Mouse (Mus musculus) liver, embryonic 16.5 days (tissue): ENCODE results near the gene F930015N05Rik. TPM values are rescaled to one million over a fixed set of nuclear protein-coding genes. Genes with fewer than 3 reads are reported as not detected.

Experiments used
- ATAC-seq: fragments of 200-750 bp; cut with Nextera tagmentation; 2 replicates; pipeline ENCODE4 v1.8.0; 2017; ENCODE audit warnings: low read depth, mild to moderate bottlenecking, moderate number of reproducible peaks, moderate library complexity
- H3K27ac ChIP-seq: fragments of 300-500 bp; sonication (generic); 2 replicates; pipeline ENCODE4 v1.5.1; 2014; ENCODE audit warnings: mild to moderate bottlenecking, low read length
- H3K27me3 ChIP-seq: fragments of 300-500 bp; sonication (generic); 2 replicates; pipeline ENCODE4 v1.6.1; 2014; ENCODE audit warnings: low read depth, low read length, mixed read lengths; ENCODE audit not compliant: control insufficient read depth, insufficient read depth
- H3K36me3 ChIP-seq: fragments of 300-500 bp; sonication (generic); 2 replicates; pipeline ENCODE4 v1.6.1; 2014; ENCODE audit warnings: mild to moderate bottlenecking; ENCODE audit not compliant: control insufficient read depth, insufficient read depth
- H3K4me1 ChIP-seq: fragments of 300-500 bp; sonication (generic); 2 replicates; pipeline ENCODE4 v1.6.1; 2014; ENCODE audit warnings: low read depth, low read length, mixed read lengths; ENCODE audit not compliant: control insufficient read depth
- H3K4me2 ChIP-seq: fragments of 300-500 bp; sonication (generic); 2 replicates; pipeline ENCODE4 v1.6.1; 2014; ENCODE audit warnings: low read depth, low read length, mixed read lengths
- H3K4me3 ChIP-seq: fragments of 300-500 bp; sonication (generic); 2 replicates; pipeline ENCODE4 v1.5.1; 2014; ENCODE audit warnings: low read depth, mild to moderate bottlenecking, low read length
- H3K9ac ChIP-seq: fragments of 300-500 bp; sonication (generic); 2 replicates; pipeline ENCODE4 v1.6.1; 2014; ENCODE audit warnings: low read depth, low read length
- H3K9me3 ChIP-seq: fragments of 300-500 bp; sonication (generic); replicated peaks from 2 replicates; pipeline ENCODE4 v1.6.1; 2016; ENCODE audit warnings: low read length; ENCODE audit not compliant: control insufficient read depth
- WGBS: fragments of 180-500 bp; shearing (Covaris S2); extraction: QIAGEN DNeasy Blood & Tissue Kit; methylation state at CpG from one replicate; pipeline ENCODE4 v1.1.7; 2014; ENCODE audit not compliant: insufficient replicate concordance; 5-methylcytosine and 5-hydroxymethylcytosine counted together
- polyA plus RNA-seq: library from polyadenylated mRNA; unstranded; fragments of >200 nt; fragmentation: Nextera tagmentation; extraction: Ambion mirVana; gene quantifications from 2 replicates; pipeline ENCODE4 v1.2.1, GENCODE M21; 2015

Gene F930015N05Rik
- polyA plus RNA-seq, 1 experiment from 2014 or later = 0.15 TPM

DNA sequence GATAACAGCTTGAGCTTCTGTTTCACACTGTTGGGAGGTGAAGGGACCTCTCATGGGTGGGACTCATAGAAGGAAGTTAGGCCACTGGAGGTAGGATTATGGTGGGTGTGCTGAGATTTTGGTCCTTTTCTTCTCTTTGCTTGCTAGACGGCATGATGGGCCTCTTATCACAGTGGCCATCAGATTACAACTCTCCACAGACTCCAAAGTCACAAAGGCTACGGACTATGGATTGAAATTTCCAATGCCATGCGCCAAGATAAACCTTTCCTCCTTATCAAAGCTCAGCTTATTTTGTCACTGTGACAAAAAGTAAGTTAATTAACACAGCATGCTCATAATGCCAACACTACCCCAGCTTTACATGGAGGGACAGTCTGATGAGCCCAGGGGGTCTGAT, 38.8 kb downstream of the F930015N05Rik start:
- H3K36me3 ChIP-seq = no peaks in the 10 kb centered on the region
- H3K4me2 ChIP-seq = no peak overlapping the region
- WGBS = 55% methylated on average over 3 of the region's 3 CpGs
- H3K9ac ChIP-seq = no peak overlapping the region
- no peak overlapping the region for H3K27ac ChIP-seq
- H3K27me3 ChIP-seq = no peaks in the 10 kb centered on the region
- no peak overlapping the region for H3K4me3 ChIP-seq
- H3K9me3 ChIP-seq = no peaks in the 10 kb centered on the region
- ATAC-seq = no peak
- no peaks in the 10 kb centered on the region for H3K4me1 ChIP-seq

DNA sequence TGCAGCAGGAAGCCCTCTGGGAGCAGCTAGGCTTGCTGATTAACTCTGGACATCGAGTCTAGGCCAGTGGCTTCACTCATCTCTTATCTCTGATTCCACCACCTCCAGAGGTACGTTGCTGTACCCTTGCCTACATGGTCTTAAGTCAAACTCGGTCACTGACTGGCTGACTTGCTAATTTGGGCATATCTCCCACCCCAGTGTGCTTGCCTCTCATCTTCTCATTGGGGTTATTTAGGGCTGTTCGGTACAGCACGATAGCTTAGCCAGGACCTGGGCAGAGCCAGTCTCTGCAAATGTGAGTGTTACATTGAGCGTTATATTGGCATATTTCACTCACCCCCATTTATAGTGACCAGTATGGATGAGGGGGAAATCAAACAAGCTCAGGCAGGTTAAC, 39.5 kb downstream of the F930015N05Rik start:
- Histone ChIP-seq H3K27me3 (no peaks in the 10 kb centered on the region), H3K4me3 (no peak overlapping the region), H3K9me3 (no peaks in the 10 kb centered on the region), H3K36me3 (no peaks in the 10 kb centered on the region), H3K4me1 (no peaks in the 10 kb centered on the region), H3K27ac (no peak overlapping the region), H3K4me2 (no peak overlapping the region), H3K9ac (no peak overlapping the region)
- 40% methylated on average over 6 of the region's 6 CpGs for WGBS
- no peak for ATAC-seq

GRCm38 (mm10) chr11:64396331-64396881, 40.0 kb downstream of the F930015N05Rik start:
- no peak overlapping the region for H3K27ac ChIP-seq
- no peak overlapping the region for H3K4me3 ChIP-seq
- H3K27me3 ChIP-seq = no peaks in the 10 kb centered on the region
- H3K4me2 ChIP-seq = no peak overlapping the region
- no peak overlapping the region for H3K9ac ChIP-seq
- WGBS = 16% methylated on average over 7 of the region's 7 CpGs
- H3K9me3 ChIP-seq = no peaks in the 10 kb centered on the region
- H3K4me1 ChIP-seq = no peaks in the 10 kb centered on the region
- no peaks in the 10 kb centered on the region for H3K36me3 ChIP-seq
- ATAC-seq = no peak

DNA sequence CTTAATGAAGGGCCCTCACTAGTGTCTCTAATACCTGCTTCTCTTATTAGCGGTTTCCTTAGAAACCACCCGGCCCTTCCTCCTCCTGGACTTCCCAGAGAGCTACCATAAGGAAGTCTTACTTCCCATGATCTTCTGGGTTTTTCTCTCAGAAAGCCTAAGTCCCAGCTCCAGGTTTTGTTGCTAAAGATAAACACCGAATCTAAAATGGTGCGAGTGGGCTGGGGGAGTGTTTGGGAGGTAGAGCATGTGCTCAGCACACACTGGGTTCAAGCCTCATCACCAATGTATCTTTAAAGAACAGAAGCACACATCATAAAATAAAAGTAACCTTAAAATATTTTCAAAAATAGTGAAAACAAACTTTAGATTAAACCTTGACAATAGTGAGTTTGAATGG, 50.1 kb downstream of the F930015N05Rik start:
- H3K9ac ChIP-seq = no peak overlapping the region
- no peak overlapping the region for H3K27ac ChIP-seq
- H3K4me3 ChIP-seq = no peak overlapping the region
- H3K9me3 ChIP-seq = no peaks in the 10 kb centered on the region
- no peaks in the 10 kb centered on the region for H3K4me1 ChIP-seq
- no peak for ATAC-seq
- H3K27me3 ChIP-seq = no peaks in the 10 kb centered on the region
- 69% methylated on average over 4 of the region's 4 CpGs for WGBS
- H3K36me3 ChIP-seq = no peaks in the 10 kb centered on the region
- H3K4me2 ChIP-seq = no peak overlapping the region

Other genes starting within 250 kb of the F930015N05Rik start
- gene Hs3st3a1, start 1.3 kb downstream of the F930015N05Rik start, polyA plus RNA-seq = 0.16 and 0.18 TPM in 2 replicates